Mouse (Mus musculus) thymus, postnatal 0 days (tissue): ENCODE measurements at regions not wholly inside any gene's neighbourhood (a gene's known extent, or its start where the extent isn't known, plus 50 kb on each side); places are given as distances from the start of the nearest gene placed in this dataset.

Experiments
- DNase-seq: peaks from one replicate; pipeline ENCODE4 v3.0.0-alpha.2; 2015; ENCODE audit warnings: low spot score

GRCm38 (mm10) chr15:51254143-51254542 lies 2630.6 kb upstream of the Gm7489 start:
- no peak for DNase-seq

GRCm38 (mm10) chr15:51255203-51255615 lies 2629.5 kb upstream of the Gm7489 start:
- DNase-seq, result no peak

- no peak for DNase-seq
Observed at GRCm38 (mm10) chr15:51256681-51257080, 2628.0 kb upstream of the Gm7489 start.

- no peak for DNase-seq
Observed at GRCm38 (mm10) chr15:51264599-51265163, 2620.0 kb upstream of the Gm7489 start.

GRCm38 (mm10) chr15:51265971-51266370 lies 2618.7 kb upstream of the Gm7489 start:
- DNase-seq, result no peak

GRCm38 (mm10) chr15:51271632-51272312 lies 2612.9 kb upstream of the Gm7489 start:
- no peak for DNase-seq

- DNase-seq, result no peak
Observed at GRCm38 (mm10) chr15:51285334-51285733, 2599.4 kb upstream of the Gm7489 start.

- DNase-seq, result no peak
Observed at GRCm38 (mm10) chr15:51286352-51286751, 2598.4 kb upstream of the Gm7489 start.

GRCm38 (mm10) chr15:51288911-51289432 lies 2595.7 kb upstream of the Gm7489 start:
- no peak for DNase-seq

- DNase-seq, result no peak
Observed at GRCm38 (mm10) chr15:51289916-51290315, 2594.8 kb upstream of the Gm7489 start.

GRCm38 (mm10) chr15:51291183-51291582 lies 2593.5 kb upstream of the Gm7489 start:
- no peak for DNase-seq

- DNase-seq, result no peak
Observed at GRCm38 (mm10) chr15:51296841-51297240, 2587.9 kb upstream of the Gm7489 start.

GRCm38 (mm10) chr15:51318072-51318471 lies 2566.6 kb upstream of the Gm7489 start:
- no peak for DNase-seq

- DNase-seq, result no peak
Observed at GRCm38 (mm10) chr15:51318760-51319159, 2565.9 kb upstream of the Gm7489 start.

GRCm38 (mm10) chr15:51320366-51320894 lies 2564.3 kb upstream of the Gm7489 start:
- DNase-seq, result no peak

- no peak for DNase-seq
Observed at GRCm38 (mm10) chr15:51323284-51323683, 2561.4 kb upstream of the Gm7489 start.

- no peak for DNase-seq
Observed at GRCm38 (mm10) chr15:51324211-51324610, 2560.5 kb upstream of the Gm7489 start.

GRCm38 (mm10) chr15:51327702-51328101 lies 2557.0 kb upstream of the Gm7489 start:
- DNase-seq, result no peak

GRCm38 (mm10) chr15:51336441-51336840 lies 2548.3 kb upstream of the Gm7489 start:
- no peak for DNase-seq

GRCm38 (mm10) chr15:51346301-51346700 lies 2538.4 kb upstream of the Gm7489 start:
- DNase-seq, result no peak

GRCm38 (mm10) chr15:51363391-51363790 lies 2521.3 kb upstream of the Gm7489 start:
- DNase-seq, result no peak

- DNase-seq, result no peak
Observed at GRCm38 (mm10) chr15:51371162-51371561, 2513.5 kb upstream of the Gm7489 start.

GRCm38 (mm10) chr15:51390383-51390782 lies 2494.3 kb upstream of the Gm7489 start:
- no peak for DNase-seq
